Mouse (Mus musculus): ENCODE data around the gene Mon2. TPM values are rescaled to one million over a fixed set of nuclear protein-coding genes. Genes with fewer than 3 reads are reported as not detected.

Mon2 gene
- total and polyA plus RNA-seq, 3 experiments = 33.8 to 38.6 TPM; not detected in 1

- no peaks in the 10 kb centered on the region for H3K36me3 ChIP-seq (ENCODE audit: control insufficient read depth in 1 of 2, insufficient read depth in 2 of 2, low read length in 2 of 2)
- no peaks in the 10 kb centered on the region for H3K27me3 ChIP-seq (ENCODE audit: control insufficient read depth in 1 of 2, insufficient read depth in 2 of 2, low read length in 2 of 2)
- no peaks in the 10 kb centered on the region for H3K79me2 ChIP-seq (ENCODE audit: control insufficient read depth, insufficient read depth, low read length, poor library complexity)
- no peaks in the 10 kb centered on the region for H3K9me3 ChIP-seq (replicated peaks; ENCODE audit: insufficient read depth, low read length)
- H3K4me3 ChIP-seq (ENCODE audit: control insufficient read depth in 1 of 2, insufficient read depth in 1 of 2, low read depth in 2 of 2, low read length in 2 of 2) = no peak overlapping the region
- no peak overlapping the region for H3K27ac ChIP-seq (ENCODE audit: control insufficient read depth, low read depth, low read length)
- H3K4me1 ChIP-seq (ENCODE audit: control insufficient read depth in 1 of 2, insufficient read depth in 2 of 2, low read length in 2 of 2) = no peaks in the 10 kb centered on the region; a peak in 1 of 4 replicates
- no peak for DNase-seq (ENCODE audit: low read depth, low spot score)
- TF ChIP-seq MAZ (IDR thresholded peaks at IDR 0.05; ENCODE audit: low read depth, low read length) = no peak
- TF ChIP-seq ELF1 (IDR thresholded peaks at IDR 0.05; ENCODE audit: low read depth, low read length) = no peak
- no peak for TF ChIP-seq KAT2A (conservative IDR thresholded peaks at IDR 0.05; ENCODE audit: low read depth, low read length)
- TF ChIP-seq ETS1 (IDR thresholded peaks at IDR 0.05; ENCODE audit: low read depth, low read length) = no peak
- no peak for TF ChIP-seq NELFE (IDR thresholded peaks at IDR 0.05; ENCODE audit: low read depth, low read length)
- no peak for TF ChIP-seq UBTF (IDR thresholded peaks at IDR 0.05; ENCODE audit: borderline replicate concordance, insufficient read depth, low read depth, low read length)
- no peak for TF ChIP-seq TCF12 (IDR thresholded peaks at IDR 0.05; ENCODE audit: low read depth, low read length)
- no peak for TF ChIP-seq CTCF (IDR thresholded peaks at IDR 0.05 in 2 of 3, conservative IDR thresholded peaks at IDR 0.05 in 1 of 3; ENCODE audit: control insufficient read depth in 1 of 3, insufficient read depth in 1 of 3, low read depth in 2 of 3, low read length in 3 of 3, poor library complexity in 1 of 3, severe bottlenecking in 1 of 3)
- no peak for TF ChIP-seq POLR2AphosphoS5 (IDR thresholded peaks at IDR 0.05; ENCODE audit: borderline replicate concordance, low read depth, low read length)
- TF ChIP-seq SMC3 (IDR thresholded peaks at IDR 0.05; ENCODE audit: low read depth, low read length) = no peak
- no peak for TF ChIP-seq POLR2A (IDR thresholded peaks at IDR 0.05; ENCODE audit: control insufficient read depth in 1 of 2, insufficient read depth in 1 of 2, low read depth in 1 of 2, low read length in 2 of 2, poor library complexity in 1 of 2)
- TF ChIP-seq CHD2 (IDR thresholded peaks at IDR 0.05; ENCODE audit: low read length) = no peak
- no peak for TF ChIP-seq MAFK (IDR thresholded peaks at IDR 0.05; ENCODE audit: borderline replicate concordance, low read depth, low read length)
- TF ChIP-seq EP300 (IDR thresholded peaks at IDR 0.05; ENCODE audit: low read depth in 1 of 2, low read length in 2 of 2) = no peak
- no peak for TF ChIP-seq USF2 (IDR thresholded peaks at IDR 0.05; ENCODE audit: borderline replicate concordance in 1 of 2, insufficient read depth in 1 of 2, low read depth in 1 of 2, low read length in 2 of 2)
- TF ChIP-seq ZKSCAN1 (IDR thresholded peaks at IDR 0.05; ENCODE audit: low read depth, low read length) = no peak
- TF ChIP-seq MYC (IDR thresholded peaks at IDR 0.05; ENCODE audit: low read depth, low read length) = no peak
- no peak for TF ChIP-seq ZC3H11A (IDR thresholded peaks at IDR 0.05; ENCODE audit: low read depth, low read length)
- H3K9ac ChIP-seq (ENCODE audit: control insufficient read depth, low read depth, low read length, poor library complexity, severe bottlenecking) = no peak overlapping the region
Observed at GRCm38 (mm10) chr10:123084900-123085641, 8.8 kb upstream of the Mon2 start.

GRCm38 (mm10) chr10:123084307-123084706 lies 8.0 kb upstream of the Mon2 start:
- DNase-seq (ENCODE audit: low read depth, low spot score) = no peak
- Histone ChIP-seq H3K4me3 (ENCODE audit: control insufficient read depth in 1 of 2, insufficient read depth in 1 of 2, low read depth in 2 of 2, low read length in 2 of 2) (no peak overlapping the region), H3K36me3 (ENCODE audit: control insufficient read depth in 1 of 2, insufficient read depth in 2 of 2, low read length in 2 of 2) (no peaks in the 10 kb centered on the region), H3K9me3 (replicated peaks; ENCODE audit: insufficient read depth, low read length) (no peaks in the 10 kb centered on the region), H3K27me3 (ENCODE audit: control insufficient read depth in 1 of 2, insufficient read depth in 2 of 2, low read length in 2 of 2) (no peaks in the 10 kb centered on the region; a peak in 1 of 4 replicates), H3K27ac (ENCODE audit: control insufficient read depth, low read depth, low read length) (no peak overlapping the region), H3K79me2 (ENCODE audit: control insufficient read depth, insufficient read depth, low read length, poor library complexity) (no peaks in the 10 kb centered on the region), H3K9ac (ENCODE audit: control insufficient read depth, low read depth, low read length, poor library complexity, severe bottlenecking) (no peak overlapping the region), H3K4me1 (ENCODE audit: control insufficient read depth in 1 of 2, insufficient read depth in 2 of 2, low read length in 2 of 2) (no peaks in the 10 kb centered on the region; a peak in 1 of 4 replicates)
- no peak for TF ChIP-seq POLR2AphosphoS2 (IDR thresholded peaks at IDR 0.05; ENCODE audit: low read length)
- no peak for TF ChIP-seq USF1 (IDR thresholded peaks at IDR 0.05; ENCODE audit: low read depth, low read length)
- no peak for TF ChIP-seq RCOR1 (IDR thresholded peaks at IDR 0.05; ENCODE audit: low read depth, low read length)
- no peak for TF ChIP-seq RAD21 (IDR thresholded peaks at IDR 0.05; ENCODE audit: low read depth, low read length)
- TF ChIP-seq MYC (IDR thresholded peaks at IDR 0.05; ENCODE audit: low read depth, low read length) = no peak
